In the genomic region with DNA sequence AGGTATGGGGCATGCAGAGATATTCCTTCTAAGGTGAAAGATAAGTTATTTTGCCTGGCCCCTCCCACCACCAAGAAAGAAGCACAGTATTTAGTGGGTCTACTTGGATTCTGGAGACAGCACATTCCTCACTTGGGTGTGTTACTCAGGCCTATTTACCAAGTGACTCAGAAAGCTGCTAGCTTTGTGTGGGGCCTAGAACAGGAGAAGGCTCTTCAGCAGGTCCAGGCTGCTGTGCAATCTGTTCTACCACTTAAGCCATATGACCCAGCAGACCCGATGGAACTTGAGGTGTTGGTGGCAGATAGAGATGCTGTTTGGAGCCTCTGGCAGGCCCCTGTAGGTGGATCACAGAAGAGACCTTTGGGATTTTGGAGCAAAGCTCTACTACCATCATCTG, we compare ENCODE assay signal across 7 mouse cellular contexts. TPM values are rescaled to one million over a fixed set of nuclear protein-coding genes. Genes with fewer than 3 reads are reported as not detected.
DNase-seq lines count a peak whose midpoint lies in the region; ATAC-seq lines count a peak whose summit lies in the region.
"Not testable (repeated sequence)": the region's sequence is repeated elsewhere in the genome, so short reads cannot be mapped to it uniquely, and the experiment has no call there.

No protein-coding gene starts in this region.

- not testable (repeated sequence) for H3K9ac ChIP-seq in liver, embryonic 13.5 days; liver, embryonic 16.5 days (ENCODE audit: low read depth, low read length); midbrain, embryonic 11.5 days (ENCODE audit: low read length)

- H3K4me1 ChIP-seq in liver, embryonic 13.5 days (replicated peaks), result peaks cover 48% of the 10 kb centered on the region
- not testable (repeated sequence) for H3K4me1 ChIP-seq in liver, embryonic 16.5 days (ENCODE audit: control insufficient read depth, low read depth, low read length); midbrain, embryonic 11.5 days (ENCODE audit: control insufficient read depth, insufficient read depth, low read length)

- H3K9me3 ChIP-seq in liver, embryonic 13.5 days (replicated peaks); liver, embryonic 16.5 days (replicated peaks; ENCODE audit: control insufficient read depth, low read length); midbrain, embryonic 11.5 days (ENCODE audit: control insufficient read depth, low read length): not testable (repeated sequence)

- H3K4me3 ChIP-seq in liver, embryonic 13.5 days (replicated peaks); liver, embryonic 16.5 days (ENCODE audit: low read depth, low read length); midbrain, embryonic 11.5 days (ENCODE audit: low read depth, low read length): not testable (repeated sequence)

- DNase-seq in 3T3-L1 (ENCODE audit: low read depth, low spot score) (peak; percentile 49), ZHBTc4 (ENCODE audit: low read depth, low spot score) (peak; percentile 29)
- DNase-seq in heart, adult 11 months, result peak; percentile 76
- not testable (repeated sequence) for DNase-seq in liver, embryonic 13.5 days
- peak; percentile 8 for DNase-seq in lung, postnatal 25 days (ENCODE audit: low spot score)
- DNase-seq in midbrain, embryonic 11.5 days (ENCODE audit: low spot score, missing footprints), result peak; percentile 60

- peak overlapping the region; percentile 27; the same call in 1 of the 2 replicates for H3K27ac ChIP-seq in liver, embryonic 13.5 days
- H3K27ac ChIP-seq in liver, embryonic 16.5 days (ENCODE audit: low read length), result peak overlapping the region; percentile 9; the same call in 1 of the 2 replicates
- not testable (repeated sequence) for H3K27ac ChIP-seq in midbrain, embryonic 11.5 days (ENCODE audit: low read depth, low read length)

- H3K27me3 ChIP-seq in liver, embryonic 13.5 days; liver, embryonic 16.5 days (ENCODE audit: control insufficient read depth, insufficient read depth, low read depth, low read length); midbrain, embryonic 11.5 days (ENCODE audit: control insufficient read depth, insufficient read depth, low read length): not testable (repeated sequence)

- not testable (repeated sequence) for ATAC-seq in liver, embryonic 13.5 days (ENCODE audit: low read depth); liver, embryonic 16.5 days (ENCODE audit: low read depth); midbrain, embryonic 11.5 days (ENCODE audit: low FRiP score)

- H3K4me2 ChIP-seq in liver, embryonic 13.5 days; liver, embryonic 16.5 days (ENCODE audit: low read depth, low read length); midbrain, embryonic 11.5 days: not testable (repeated sequence)

- 69% methylated on average over 1 of the region's 1 CpGs for WGBS in liver, embryonic 13.5 days (ENCODE audit: insufficient replicate concordance)
- 50% methylated on average over 1 of the region's 1 CpGs for WGBS in liver, embryonic 16.5 days (ENCODE audit: insufficient replicate concordance)
- 83% methylated on average over 1 of the region's 1 CpGs for WGBS in midbrain, embryonic 11.5 days

- not testable (repeated sequence) for H3K36me3 ChIP-seq in liver, embryonic 13.5 days; liver, embryonic 16.5 days (ENCODE audit: control insufficient read depth, insufficient read depth); midbrain, embryonic 11.5 days (ENCODE audit: control insufficient read depth, insufficient read depth, low read length)

RNA-seq across cellular contexts. Expression of gene Pds5b, which starts 33.1 kb away (rescaled TPM):
- 9.9 and 12.6 TPM in 2 replicates for polyA plus RNA-seq in liver, embryonic 13.5 days (2015; fragmentation: Nextera tagmentation; extraction: Ambion mirVana)
- polyA plus RNA-seq in liver, embryonic 16.5 days (2015; fragmentation: Nextera tagmentation; extraction: Ambion mirVana), result 8.5 and 9.2 TPM in 2 replicates
- 48.9 and 49.3 TPM in 2 replicates for polyA plus RNA-seq in midbrain, embryonic 11.5 days (2014; fragmentation: Nextera tagmentation; extraction: Ambion mirVana)

RNA-seq across cellular contexts. Expression of gene N4bp2l2, which starts 40.7 kb away (rescaled TPM):
- 19.7 and 27.5 TPM in 2 replicates for polyA plus RNA-seq in liver, embryonic 13.5 days (2015; fragmentation: Nextera tagmentation; extraction: Ambion mirVana)
- polyA plus RNA-seq in liver, embryonic 16.5 days (2015; fragmentation: Nextera tagmentation; extraction: Ambion mirVana), result 17.1 and 17.4 TPM in 2 replicates
- polyA plus RNA-seq in midbrain, embryonic 11.5 days (2014; fragmentation: Nextera tagmentation; extraction: Ambion mirVana), result 40.5 and 42.1 TPM in 2 replicates
